Mouse (Mus musculus): Measurements from ENCODE around the gene Ctsj. TPM values are rescaled to one million over a fixed set of nuclear protein-coding genes. Genes with fewer than 3 reads are reported as not detected.

Gene Ctsj
- polyA plus RNA-seq, 1 experiment from 2014 or later: not detected

- H3K36me3 ChIP-seq (ENCODE audit: control insufficient read depth, insufficient read depth, low read length): no peaks in the 10 kb centered on the region
- H3K27ac ChIP-seq (ENCODE audit: low read length): no peak overlapping the region
- no peak overlapping the region for H3K4me2 ChIP-seq (ENCODE audit: low read length)
- H3K9ac ChIP-seq (ENCODE audit: low read depth, low read length): no peak overlapping the region
- H3K4me1 ChIP-seq (ENCODE audit: control insufficient read depth, insufficient read depth, low read length): no peaks in the 10 kb centered on the region
- ATAC-seq: no peak
- WGBS: 69% methylated on average over 5 of the region's 5 CpGs
- no peaks in the 10 kb centered on the region for H3K27me3 ChIP-seq (ENCODE audit: control insufficient read depth, insufficient read depth, low read depth, low read length)
- no peak overlapping the region for H3K4me3 ChIP-seq (ENCODE audit: low read depth, low read length)
- H3K9me3 ChIP-seq (replicated peaks; ENCODE audit: control insufficient read depth, low read length, poor library complexity, severe bottlenecking): peaks cover 26% of the 10 kb centered on the region
Observed at GRCm38 (mm10) chr13:60961706-60962105, 44.1 kb downstream of the Ctsj start.

Other genes starting within 250 kb of the Ctsj start
- not detected in 2 replicates for gene BC051665, start 219.6 kb downstream of the Ctsj start, polyA plus RNA-seq (2015; fragmentation: Nextera tagmentation; extraction: Ambion mirVana)
- not detected in 2 replicates for gene Ctsll3, start 203.1 kb downstream of the Ctsj start, polyA plus RNA-seq (2015; fragmentation: Nextera tagmentation; extraction: Ambion mirVana)
- not detected in 2 replicates for gene 4930486L24Rik, start 141.5 kb downstream of the Ctsj start, polyA plus RNA-seq (2015; fragmentation: Nextera tagmentation; extraction: Ambion mirVana)
- 0.14 TPM in 1 of 2 replicates, not detected in the other for gene Gm49392, start 109.1 kb downstream of the Ctsj start, polyA plus RNA-seq (2015; fragmentation: Nextera tagmentation; extraction: Ambion mirVana)
- 1.6 and 2.2 TPM in 2 replicates for gene Ctla2b, start 108.5 kb downstream of the Ctsj start, polyA plus RNA-seq (2015; fragmentation: Nextera tagmentation; extraction: Ambion mirVana)
- not detected in 2 replicates for gene Tpbpb, start 101.1 kb downstream of the Ctsj start, polyA plus RNA-seq (2015; fragmentation: Nextera tagmentation; extraction: Ambion mirVana)
- not detected in 2 replicates for gene Gm49393, start 70.4 kb downstream of the Ctsj start, polyA plus RNA-seq (2015; fragmentation: Nextera tagmentation; extraction: Ambion mirVana)
- gene Gm49391, start 69.4 kb downstream of the Ctsj start, polyA plus RNA-seq (2015; fragmentation: Nextera tagmentation; extraction: Ambion mirVana): 0.58 and 0.76 TPM in 2 replicates
- gene Ctla2a, start 69.3 kb downstream of the Ctsj start, polyA plus RNA-seq (2015; fragmentation: Nextera tagmentation; extraction: Ambion mirVana): 16.5 and 18.9 TPM in 2 replicates
- gene Tpbpa, start 64.0 kb downstream of the Ctsj start, polyA plus RNA-seq (2015; fragmentation: Nextera tagmentation; extraction: Ambion mirVana): not detected in 2 replicates
- gene Ctsq, start 34.7 kb upstream of the Ctsj start, polyA plus RNA-seq (2015; fragmentation: Nextera tagmentation; extraction: Ambion mirVana): not detected in 2 replicates
- not detected in 2 replicates for gene Ctsr, start 158.3 kb upstream of the Ctsj start, polyA plus RNA-seq (2015; fragmentation: Nextera tagmentation; extraction: Ambion mirVana)
- gene Cts6, start 197.5 kb upstream of the Ctsj start, polyA plus RNA-seq (2015; fragmentation: Nextera tagmentation; extraction: Ambion mirVana): not detected in 2 replicates
- gene Cts8, start 249.4 kb upstream of the Ctsj start, polyA plus RNA-seq (2015; fragmentation: Nextera tagmentation; extraction: Ambion mirVana): not detected in 2 replicates

Data from midbrain, embryonic 16.5 days (tissue).